Mouse (Mus musculus) erythroid progenitor cell, adult 5-6 weeks (primary cell): ENCODE results near the gene Fxyd4. TPM values are rescaled to one million over a fixed set of nuclear protein-coding genes. Genes with fewer than 3 reads are reported as not detected.

Experiments used
- ATAC-seq: replicated peaks from 2 replicates; pipeline ENCODE4 v1.8.0; 2016; ENCODE audit warnings: moderate number of reproducible peaks, mild to moderate bottlenecking, moderate TSS enrichment, inconsistent platforms; ENCODE audit not compliant: poor library complexity, low FRiP score, severe bottlenecking
- total RNA-seq, 2 experiments: library from RNA; stranded (forward) in 1 of 2; stranded (reverse) in 1 of 2; fragments of 150-400 nt in 1 of 2; fragments of 186-747, 209-891 nt in 1 of 2; gene quantifications; 2 replicates each; pipeline versions ENCODE4 v1.2.3 to v1.2.4; 2015 to 2017; ENCODE audit warnings: low replicate concordance in 2 of 2

The Fxyd4 gene
- total RNA-seq (2015; ENCODE audit: low replicate concordance) (not detected in 2 replicates), total RNA-seq (2017; ENCODE audit: low replicate concordance) (not detected in 2 replicates)

DNA sequence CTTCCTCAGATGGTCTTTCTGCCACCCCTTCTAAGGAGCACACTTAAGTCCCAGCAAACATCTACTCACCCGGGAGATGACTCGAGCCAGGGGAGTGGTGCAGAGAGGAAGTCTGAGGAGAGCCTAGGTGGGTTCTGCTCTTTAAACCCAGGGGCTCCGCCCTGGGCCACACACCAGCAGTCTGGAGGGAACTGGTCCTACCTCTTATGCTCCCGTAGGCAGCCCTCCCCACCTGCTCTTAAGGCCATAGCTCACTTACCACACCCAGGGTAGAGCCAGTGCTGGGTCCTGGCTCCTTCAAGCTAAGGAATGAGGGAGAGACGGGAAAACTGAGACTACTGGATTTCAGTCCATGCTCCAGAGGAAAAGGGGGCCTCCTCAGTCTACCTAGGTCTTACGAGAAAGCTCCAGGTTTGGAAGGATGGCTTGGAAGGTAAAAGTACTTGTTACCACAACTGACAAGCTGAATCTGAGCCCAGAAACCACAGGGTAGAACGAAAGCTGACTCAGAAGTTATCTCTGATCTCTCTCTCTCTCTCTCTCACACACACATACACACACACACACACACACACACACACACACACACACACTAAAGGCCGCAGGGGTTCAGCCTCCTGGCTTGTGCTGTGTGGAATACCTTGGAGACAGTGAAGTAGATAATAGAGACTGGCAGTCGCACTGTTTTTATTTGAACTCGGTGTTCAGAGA is at the start of gene Fxyd4:
Gene Fxyd4 (minus strand): TSS at position 471 of the 711 bp plus-strand sequence.
- ATAC-seq, result no peak

DNA sequence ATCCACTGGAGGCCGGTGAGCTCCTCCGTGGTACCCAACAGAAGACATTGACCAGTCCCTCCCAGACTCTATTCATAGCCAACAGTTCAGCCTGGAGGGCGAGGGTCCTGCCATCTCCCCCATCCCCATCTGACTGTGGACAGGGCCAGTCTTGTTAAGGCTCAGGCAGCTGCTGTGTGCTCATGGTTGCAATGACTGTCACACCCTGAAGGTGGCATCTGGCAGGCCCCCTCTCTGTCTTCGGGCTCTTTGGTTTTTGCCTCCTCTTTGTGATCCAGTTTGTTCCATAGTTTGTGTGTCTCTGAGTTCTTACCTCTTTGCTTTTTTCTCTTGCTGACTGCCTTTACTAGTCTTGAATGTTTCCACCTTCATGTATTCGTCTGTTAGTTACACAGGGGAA is 49.7 kb upstream of the Fxyd4 start:
- no peak for ATAC-seq

DNA sequence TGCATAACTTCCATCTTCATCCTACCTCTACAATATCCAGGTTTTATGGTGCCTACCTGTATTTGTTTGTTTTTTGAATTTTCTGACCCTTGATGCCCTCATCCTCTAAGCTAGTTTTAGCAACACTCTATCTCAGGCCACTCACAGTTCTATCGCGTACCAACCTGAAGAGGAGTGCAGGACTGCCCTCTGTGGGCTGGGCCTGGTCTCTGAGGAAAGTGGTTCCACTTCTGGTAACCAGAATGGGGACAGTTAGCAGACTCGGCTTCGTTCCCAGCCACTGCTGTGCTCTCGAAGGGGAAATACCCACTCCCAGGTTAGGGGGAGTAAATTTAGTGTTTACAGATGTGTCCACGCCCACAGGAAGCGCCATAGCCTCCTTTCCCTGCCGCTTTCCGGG is 29.2 kb upstream of the Fxyd4 start:
- ATAC-seq, result no peak

DNA sequence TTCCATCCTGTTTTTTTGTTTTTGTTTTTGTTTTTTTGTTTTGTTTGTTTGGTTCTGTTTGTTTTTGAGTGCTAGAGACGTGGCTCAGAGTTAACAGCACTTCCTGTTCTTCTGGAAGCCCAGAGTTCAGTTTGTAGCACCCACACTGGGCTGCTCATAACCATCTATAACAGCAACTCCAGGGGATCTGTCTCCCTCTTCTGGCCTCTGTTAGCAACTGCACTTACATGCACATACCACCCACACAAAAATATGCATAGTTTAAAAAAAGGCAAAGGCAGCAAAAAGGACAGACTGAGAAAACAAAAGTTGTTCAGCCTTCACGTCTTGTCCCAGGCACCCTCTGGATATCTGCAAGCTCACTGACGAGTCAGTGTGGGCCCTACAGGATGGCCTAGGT is 25.7 kb upstream of the Fxyd4 start:
- no peak for ATAC-seq

DNA sequence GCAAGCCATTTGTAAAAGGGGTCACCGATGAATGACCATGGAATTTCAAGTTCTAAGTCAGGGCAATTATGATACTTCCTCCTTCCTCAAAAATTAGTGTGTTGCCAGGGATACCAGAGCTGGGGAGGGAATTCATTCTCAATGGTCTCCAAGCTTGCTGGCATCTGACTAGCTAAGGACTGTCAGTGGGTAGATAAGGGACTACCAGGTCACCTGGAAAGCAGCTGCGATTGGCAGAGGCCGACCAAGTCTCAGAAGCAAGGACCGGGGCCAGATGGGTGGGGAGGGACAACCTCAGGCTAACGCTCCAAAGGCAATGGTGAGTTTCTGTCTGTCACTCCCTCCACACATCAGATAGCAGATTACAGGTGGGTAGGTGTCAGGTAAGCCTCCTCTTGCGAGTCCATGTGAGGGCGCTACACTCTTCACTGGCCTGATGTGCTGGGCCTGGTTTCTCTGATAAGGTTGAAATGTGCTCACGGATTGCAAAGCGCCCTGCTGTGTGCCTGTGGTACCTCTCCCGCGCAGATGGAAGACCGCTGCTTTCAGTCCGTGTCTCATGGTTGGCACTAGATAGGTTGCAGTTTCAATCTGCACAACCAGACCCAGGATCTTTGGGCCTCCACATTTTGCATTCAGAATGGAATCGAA is 19.5 kb upstream of the Fxyd4 start:
- ATAC-seq, result no peak

DNA sequence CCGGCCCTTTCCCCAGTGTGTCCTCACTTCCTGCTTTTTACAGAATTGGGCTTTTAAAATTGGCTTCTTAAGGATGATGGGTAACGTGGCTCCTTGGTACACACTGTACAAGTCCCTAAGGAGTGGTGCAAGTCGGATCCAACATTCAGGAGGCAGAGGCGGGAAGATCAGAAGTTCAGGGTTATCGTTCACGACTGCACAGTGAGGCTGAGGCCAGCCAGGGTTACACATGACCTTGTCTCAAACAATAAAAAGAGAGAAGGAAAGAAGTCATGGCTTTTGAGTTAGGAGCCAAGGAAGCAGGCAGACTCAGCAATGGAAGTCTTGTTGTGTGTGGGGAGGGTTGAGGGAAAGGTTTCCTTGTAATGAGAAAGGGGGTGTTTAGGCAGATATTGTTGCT is 18.7 kb upstream of the Fxyd4 start:
- ATAC-seq, result no peak

DNA sequence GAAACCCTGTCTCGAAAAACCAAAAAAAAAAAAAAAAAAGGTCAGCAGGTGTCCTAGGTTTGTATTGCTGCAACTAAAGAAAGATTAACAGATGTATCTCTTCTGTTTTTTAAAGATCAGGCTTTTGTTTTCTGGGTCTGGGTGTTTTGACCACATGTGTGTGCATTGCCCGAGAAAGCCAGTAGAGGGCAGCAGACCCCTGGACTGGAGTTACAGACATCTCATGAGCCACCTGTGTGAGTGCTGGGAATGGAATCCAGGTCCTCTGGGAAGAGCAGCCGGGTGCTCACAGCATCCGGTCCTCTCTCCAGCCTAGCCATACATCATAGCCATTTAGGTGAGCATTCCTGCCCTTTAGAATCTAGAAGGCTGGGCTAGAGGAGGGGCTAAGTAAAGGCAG is 14.8 kb upstream of the Fxyd4 start:
- no peak for ATAC-seq

DNA sequence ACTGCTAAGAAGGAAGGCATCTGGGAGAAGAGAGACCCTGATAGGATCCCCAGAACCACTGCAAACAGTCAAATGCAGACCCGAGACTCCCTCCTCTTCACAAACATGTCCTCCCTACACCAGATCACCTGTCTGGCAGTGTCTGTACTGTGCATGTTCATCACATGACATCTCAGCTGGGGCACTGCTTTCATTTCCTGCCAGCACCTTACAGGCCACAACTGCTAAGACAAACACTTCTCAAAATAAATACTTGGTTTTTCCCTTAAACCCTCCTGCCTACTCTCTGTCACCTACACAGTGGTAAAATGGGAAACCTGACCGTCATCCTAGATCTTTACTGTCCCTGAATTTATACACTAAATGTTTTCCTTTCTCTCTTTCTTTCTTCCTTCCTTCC is 6.4 kb upstream of the Fxyd4 start:
- ATAC-seq, result no peak

DNA sequence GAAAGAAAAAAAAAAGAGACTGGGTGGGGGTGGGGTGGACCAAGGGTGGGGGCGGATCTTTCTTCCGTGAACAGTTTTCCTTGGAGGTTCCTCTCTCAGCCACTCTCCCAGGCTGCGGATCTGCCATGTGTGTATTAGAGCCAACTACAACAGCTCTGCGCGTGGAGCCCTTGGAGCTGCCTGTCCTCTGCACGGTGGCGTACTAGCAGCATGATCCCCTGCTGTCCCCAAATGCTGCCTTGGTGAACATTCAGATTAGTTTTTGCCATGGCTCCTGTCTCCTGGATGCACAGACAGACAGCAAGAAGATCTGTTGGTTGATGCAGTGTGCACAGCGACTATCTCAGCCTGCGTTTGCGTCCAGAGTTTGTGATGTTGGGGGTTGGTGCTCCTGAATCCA is 5.3 kb upstream of the Fxyd4 start:
- no peak for ATAC-seq

DNA sequence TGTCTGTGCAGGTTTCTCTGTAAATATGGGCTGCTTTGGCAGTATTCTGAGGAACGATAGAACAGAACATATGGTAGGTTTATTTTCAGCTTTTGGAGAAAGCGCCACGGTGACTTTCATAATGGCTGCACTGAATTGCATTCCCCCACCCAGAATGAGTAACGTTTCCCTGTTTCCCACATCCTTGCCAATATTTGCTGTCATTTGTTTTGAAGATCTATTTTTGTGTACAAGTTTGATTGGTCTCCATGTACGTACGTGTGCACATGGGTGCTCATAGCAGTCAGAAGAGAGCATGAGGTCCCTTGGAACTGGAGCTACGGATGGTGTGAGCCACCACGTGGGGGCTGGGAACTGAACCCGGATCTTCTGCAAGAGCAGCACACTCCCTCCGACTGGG is 1.5 kb upstream of the Fxyd4 start:
- no peak for ATAC-seq

DNA sequence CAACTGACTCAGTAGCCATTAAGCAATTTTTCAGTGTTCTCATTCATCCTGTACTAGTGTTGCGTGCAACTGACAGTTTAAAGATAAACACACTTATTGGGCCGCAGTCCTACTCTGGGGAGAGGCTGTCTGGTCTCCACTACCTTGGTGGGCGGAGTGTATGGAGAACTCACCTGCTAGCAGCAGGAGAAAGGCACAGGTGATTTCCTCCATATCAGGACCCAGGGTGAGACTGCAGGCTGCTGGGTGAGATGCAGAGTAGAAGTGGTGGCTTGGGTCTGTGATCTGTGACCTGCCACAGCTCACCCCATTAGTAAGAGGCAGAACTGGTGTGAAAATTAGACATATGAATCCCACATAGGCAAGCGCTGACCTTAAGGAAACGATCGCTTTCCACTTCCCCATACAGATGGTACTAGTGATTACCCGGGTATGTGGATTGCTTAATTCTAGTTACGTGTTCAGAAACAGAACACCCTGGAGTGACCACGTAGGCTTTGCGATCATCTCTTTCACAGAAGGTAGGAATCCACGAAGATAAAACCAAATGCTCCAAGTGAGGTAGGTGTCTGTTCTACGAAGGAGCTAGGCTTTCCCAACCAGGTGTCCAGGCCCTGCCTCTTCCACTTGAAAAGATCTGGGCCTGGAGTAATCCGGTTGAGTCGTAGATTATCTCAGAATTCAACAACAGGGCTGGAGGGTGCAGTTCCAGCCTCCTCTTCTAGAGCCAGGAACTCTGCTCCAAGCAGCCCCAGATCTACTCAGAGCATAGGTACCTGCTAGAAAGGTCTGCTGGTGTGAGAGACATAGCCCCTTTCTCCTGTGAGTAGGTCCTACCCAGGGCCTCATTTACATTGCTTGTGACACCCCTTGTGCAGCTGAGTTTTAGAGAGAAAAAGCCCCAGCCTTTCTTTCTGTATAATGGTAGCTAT is 1.5 kb downstream of the Fxyd4 start:
- ATAC-seq, result no peak

DNA sequence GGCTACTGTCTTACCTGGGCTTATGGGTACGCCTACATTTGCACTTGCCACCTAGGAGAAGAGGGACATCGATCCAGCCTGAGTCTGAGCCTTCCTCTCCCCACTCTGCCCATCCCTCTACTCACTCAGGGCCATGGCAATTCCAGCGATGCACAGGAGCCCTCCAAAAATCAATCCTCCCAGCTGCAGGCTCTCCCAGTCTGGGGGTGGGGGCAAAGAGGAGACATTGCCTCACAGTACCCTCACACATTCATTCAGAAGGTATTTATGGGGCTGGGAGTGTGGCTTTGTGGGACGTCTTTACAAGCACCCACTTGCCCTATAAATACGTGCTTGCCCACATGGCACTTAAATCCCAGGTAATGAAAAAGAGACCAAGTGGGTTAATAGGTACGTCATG is 3.2 kb downstream of the Fxyd4 start:
- ATAC-seq, result no peak

DNA sequence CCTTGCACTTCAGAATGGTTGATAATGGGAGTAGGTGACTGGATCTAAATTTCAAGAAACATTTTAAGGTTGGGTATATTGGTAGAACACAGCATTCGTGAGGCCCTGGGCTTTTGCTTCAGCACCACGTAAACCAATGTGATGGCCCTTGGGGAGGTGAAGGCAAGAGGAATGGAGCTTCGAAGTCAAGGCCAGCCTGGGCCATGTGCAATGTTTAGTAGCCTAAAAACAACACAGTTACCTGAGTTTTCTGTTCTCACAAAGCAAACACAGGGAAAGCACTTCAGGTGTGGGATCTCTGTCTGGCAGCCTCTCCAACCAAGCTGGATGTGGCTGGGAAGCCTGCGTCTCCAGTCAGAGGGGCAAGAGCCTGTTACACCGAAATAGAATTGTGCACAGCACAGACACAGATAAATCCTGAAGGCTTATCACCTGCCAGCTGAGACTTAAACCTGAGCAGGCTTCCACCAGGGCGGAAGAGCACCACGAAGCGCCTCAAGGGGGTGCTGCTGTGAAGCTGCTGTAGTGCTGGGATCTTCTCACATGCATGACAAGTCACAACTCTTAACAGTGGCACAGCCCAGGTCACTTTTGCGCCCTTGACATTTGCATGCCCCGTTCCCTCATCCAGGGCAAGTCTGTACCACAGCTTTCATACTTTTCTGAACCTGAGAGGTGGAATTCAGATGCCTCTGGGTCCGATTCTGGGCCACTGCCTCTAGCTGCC is 5.0 kb downstream of the Fxyd4 start:
- peak; percentile 66 for ATAC-seq

DNA sequence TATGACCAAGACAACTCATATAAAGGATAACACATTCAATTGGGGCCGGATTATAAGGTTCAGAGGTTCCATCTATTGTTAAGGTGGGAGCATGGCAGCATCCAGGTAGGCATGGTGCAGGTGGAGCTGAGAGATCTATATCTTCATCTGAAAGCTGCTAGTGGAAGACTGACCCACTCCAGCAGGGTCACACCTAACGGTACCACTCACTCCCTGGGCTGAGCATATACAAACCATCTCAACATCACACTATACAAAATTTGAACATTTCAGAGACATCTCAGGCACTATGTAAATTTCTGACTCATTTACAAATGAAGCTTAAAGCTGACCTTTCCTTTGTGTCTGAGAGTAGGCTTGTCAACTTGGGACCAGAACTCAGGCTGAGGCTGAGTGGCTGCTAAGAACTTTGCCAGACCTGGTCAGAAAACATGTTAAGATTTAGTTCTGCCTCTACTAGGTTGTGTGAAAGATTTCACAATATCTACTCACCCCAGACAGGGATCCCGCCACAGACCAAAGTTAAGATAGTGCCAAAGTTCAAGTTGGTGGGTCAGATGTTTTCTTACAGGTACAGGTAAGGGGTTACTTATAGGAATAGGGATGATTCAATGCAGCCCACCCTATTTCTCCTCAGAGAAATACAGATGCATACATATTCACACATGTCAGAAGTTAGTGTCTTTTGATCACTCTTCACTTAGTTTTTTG is 7.4 kb downstream of the Fxyd4 start:
- ATAC-seq, result no peak

DNA sequence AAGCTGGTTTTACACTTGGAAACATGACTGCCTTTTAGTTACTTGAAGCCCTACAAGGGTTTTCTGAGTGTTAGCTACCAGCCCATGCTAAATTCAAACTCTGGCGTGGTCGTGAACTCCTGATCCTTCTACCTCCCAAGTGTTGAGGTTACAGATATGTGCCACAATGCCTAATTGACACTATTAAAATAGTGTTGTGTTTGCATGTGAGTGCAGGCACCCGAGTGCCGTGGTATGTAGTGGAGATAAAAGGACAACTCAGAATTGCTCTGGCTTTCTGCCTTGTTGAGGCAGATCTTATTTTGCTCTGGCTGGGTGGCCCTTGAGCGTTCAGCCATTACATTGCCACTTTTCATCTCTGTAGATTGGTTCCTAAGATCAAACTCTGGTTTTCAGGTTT is 8.7 kb downstream of the Fxyd4 start:
- ATAC-seq, result no peak

DNA sequence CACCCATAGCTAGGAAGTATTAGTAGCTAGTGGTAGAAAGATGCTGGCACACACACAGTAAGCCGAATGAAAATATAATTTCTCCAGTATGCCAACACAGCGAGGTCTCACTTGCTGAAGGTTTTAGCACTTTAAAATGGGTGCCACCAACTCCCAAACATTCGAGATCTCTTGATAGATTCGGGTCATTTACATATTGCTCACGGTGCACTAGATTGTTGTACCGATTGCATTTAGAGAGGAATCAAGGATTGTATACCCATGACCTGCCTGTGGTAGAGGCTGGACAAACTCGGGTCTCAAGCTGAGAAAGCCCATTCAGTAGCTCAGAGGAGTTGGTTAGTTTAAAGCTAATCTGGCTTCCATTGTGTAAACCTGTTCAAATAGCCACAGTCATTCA is 9.5 kb downstream of the Fxyd4 start:
- ATAC-seq, result no peak

DNA sequence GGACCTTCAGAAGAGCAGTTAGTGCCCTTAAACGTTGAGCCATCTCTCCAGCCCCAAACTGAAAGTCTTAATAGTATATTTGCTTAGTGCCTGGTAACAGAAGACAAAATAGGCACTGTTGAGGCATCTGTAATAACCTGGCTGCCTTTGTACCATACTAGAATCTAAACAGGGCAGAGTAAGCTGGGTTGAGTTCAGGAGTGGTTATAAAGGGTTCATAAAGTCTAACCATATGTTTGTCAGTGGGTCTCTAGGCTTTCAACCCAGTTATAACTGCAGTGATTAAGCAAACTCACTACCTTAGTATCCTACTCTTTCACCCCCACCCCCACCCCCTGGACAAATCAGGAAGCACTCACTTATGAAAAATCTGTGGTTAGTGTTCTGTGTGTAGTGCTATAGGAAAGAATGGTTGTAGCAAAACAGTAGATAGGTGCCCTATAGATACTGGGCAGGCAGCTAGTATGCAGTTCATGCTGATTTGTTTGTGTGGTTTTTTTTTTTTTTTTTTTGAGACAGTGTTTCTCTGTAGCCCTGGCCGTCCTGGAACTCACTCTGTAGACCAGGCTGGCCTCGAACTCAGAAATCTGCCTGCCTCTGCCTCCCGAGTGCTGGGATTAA is 10.5 kb downstream of the Fxyd4 start:
- ATAC-seq, result no peak

DNA sequence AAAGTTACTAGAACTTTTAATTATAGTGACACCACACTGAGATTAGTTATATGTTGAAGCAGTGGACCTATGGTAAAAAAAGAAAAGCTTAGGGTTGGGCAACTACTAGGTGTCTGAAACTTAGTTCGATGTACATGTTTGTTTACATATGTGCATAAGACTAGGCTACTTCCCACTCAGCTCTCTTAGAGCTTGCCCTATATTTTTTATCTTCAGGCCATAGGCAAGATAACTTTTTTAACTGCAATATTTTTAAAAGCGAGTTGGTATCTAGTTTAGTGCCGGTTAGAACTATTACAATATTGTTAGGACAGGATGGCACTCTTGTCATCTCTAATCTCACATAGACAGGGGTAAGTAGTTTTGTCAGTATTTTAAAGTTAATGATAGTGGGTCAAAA is 15.5 kb downstream of the Fxyd4 start:
- no peak for ATAC-seq
